Mouse (Mus musculus): ENCODE results near the gene Kidins220.

GRCm38 (mm10) chr12:25033662-25034337, 59.1 kb downstream of the Kidins220 start:
- no peak for TF ChIP-seq CTCF (IDR thresholded peaks at IDR 0.05; ENCODE audit: low read depth, low read length)
- TF ChIP-seq POLR2A (IDR thresholded peaks at IDR 0.05; ENCODE audit: borderline replicate concordance, low read depth, low read length) = no peak
